Mouse (Mus musculus): ENCODE data around the gene Fnip2.

DNA sequence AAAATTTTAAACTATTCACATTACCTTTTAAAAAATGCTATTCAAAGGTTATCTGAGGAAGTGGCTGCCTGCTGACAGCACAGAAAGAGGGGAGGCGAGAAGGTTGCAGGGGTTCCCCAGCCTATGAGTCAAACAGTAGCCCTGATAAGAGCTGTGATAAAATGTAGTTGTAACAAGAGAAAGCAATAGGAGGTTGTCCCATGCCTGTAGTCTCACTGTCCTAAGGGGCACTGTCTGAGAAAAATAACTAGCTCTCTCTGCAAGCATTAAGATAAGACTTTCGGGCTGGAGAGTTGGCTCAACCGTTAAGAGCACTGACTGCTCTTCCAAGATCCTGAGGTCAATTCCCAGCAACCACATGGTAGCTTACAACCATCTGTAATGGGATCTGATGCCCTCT, 29.3 kb downstream of the Fnip2 start:
- TF ChIP-seq CTCF (IDR thresholded peaks at IDR 0.05; ENCODE audit: low read depth, low read length), result no peak
- TF ChIP-seq EP300 (IDR thresholded peaks at IDR 0.05; ENCODE audit: insufficient read depth, low read depth, low read length), result no peak
- TF ChIP-seq POLR2A (IDR thresholded peaks at IDR 0.05; ENCODE audit: insufficient read depth, low read length), result no peak
